Mouse (Mus musculus) hindbrain, embryonic 12.5 days (tissue): ENCODE measurements around the gene Arglu1. TPM values are rescaled to one million over a fixed set of nuclear protein-coding genes. Genes with fewer than 3 reads are reported as not detected.
A peak's percentile ranks its signal among the peaks of the same experiment; 100 is the strongest.

Source experiments
- ATAC-seq: fragments of 200-750 bp; cut with Nextera tagmentation; 2 replicates; pipeline ENCODE4 v1.8.0; 2017; ENCODE audit warnings: moderate TSS enrichment; ENCODE audit not compliant: low FRiP score
- H3K27ac ChIP-seq: fragments of 300-500 bp; sonication (generic); 2 replicates; pipeline ENCODE4 v1.5.1; 2016; ENCODE audit warnings: mild to moderate bottlenecking
- H3K27me3 ChIP-seq: fragments of 300-500 bp; sonication (generic); 2 replicates; pipeline ENCODE4 v1.6.1; 2016; ENCODE audit warnings: mild to moderate bottlenecking
- H3K36me3 ChIP-seq: fragments of 300-500 bp; sonication (generic); 2 replicates; pipeline ENCODE4 v1.6.1; 2016; ENCODE audit warnings: mild to moderate bottlenecking
- H3K4me1 ChIP-seq: fragments of 300-500 bp; sonication (generic); 2 replicates; pipeline ENCODE4 v1.6.1; 2016
- H3K4me2 ChIP-seq: fragments of 300-500 bp; sonication (generic); replicated peaks from 2 replicates; pipeline ENCODE4 v1.6.1; 2016; ENCODE audit warnings: mild to moderate bottlenecking
- H3K4me3 ChIP-seq: fragments of 300-500 bp; sonication (generic); 2 replicates; pipeline ENCODE4 v1.5.1; 2016; ENCODE audit warnings: mild to moderate bottlenecking
- H3K9ac ChIP-seq: fragments of 300-500 bp; sonication (generic); 2 replicates; pipeline ENCODE4 v1.6.1; 2016; ENCODE audit warnings: mild to moderate bottlenecking, moderate library complexity
- H3K9me3 ChIP-seq: fragments of 300-500 bp; sonication (generic); replicated peaks from 2 replicates; pipeline ENCODE4 v1.6.1; 2016; ENCODE audit warnings: mild to moderate bottlenecking
- WGBS: fragments of 180-500 bp; shearing (Covaris S2); methylation state at CpG from one replicate; pipeline ENCODE4 v1.1.7; 2016; 5-methylcytosine and 5-hydroxymethylcytosine counted together
- polyA plus RNA-seq: library from polyadenylated mRNA; unstranded; fragments of >200 nt; fragmentation: Nextera tagmentation; extraction: Ambion mirVana; gene quantifications from 2 replicates; pipeline ENCODE4 v1.2.1, GENCODE M21; 2016

Gene Arglu1
- polyA plus RNA-seq, 1 experiment from 2014 or later: 222 TPM

DNA sequence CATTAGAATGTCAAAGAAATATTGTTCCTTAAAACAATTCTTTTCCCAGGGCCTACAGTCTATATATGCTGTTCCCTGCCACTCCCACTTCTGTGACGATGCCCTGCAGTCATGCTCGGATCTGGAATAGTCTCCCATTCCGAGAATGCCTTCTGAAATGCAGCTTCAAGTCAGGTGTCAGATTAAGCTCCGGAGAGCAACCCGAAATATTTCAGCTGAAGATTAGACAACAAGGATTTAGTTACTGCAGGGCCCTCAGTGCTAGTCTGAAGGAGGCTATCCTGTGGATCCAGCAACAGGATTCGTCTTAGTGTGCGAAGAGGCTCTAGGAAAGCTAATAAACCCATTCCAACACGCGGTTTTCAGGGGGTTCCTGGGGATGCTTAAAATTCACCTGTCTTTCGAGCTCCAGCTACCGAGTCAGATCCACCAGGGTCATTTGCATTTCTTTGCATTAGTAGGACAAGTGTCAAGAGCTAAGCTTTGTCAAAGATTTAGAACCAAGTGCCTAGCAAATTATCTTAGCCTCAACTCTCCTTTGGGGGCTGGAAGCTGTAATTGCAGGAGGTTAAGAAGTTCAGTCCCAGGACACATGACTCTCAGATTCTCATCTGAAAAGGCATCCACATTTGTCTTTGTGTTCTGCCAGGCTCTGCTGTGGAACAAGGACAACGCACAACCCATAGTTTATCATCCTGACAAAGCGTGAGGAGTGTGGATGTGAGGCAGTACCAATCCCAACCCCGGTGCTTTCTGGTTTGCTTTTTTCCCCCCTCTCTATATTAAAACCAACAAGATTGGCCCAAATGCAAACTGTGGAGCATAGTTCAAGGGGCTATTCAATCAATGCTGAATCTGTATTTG lies 33.5 kb downstream of the Arglu1 start:
- Histone ChIP-seq H3K27ac (peak overlapping the region; percentile 75), H3K4me3 (peak overlapping the region; percentile 98), H3K9me3 (no peaks in the 10 kb centered on the region), H3K4me1 (peaks cover 51% of the 10 kb centered on the region), H3K4me2 (peak overlapping the region; percentile 92), H3K36me3 (no peaks in the 10 kb centered on the region), H3K27me3 (no peaks in the 10 kb centered on the region), H3K9ac (peak overlapping the region; percentile 99)
- WGBS: 6% methylated on average over 14 of the region's 14 CpGs
- ATAC-seq: no peak

DNA sequence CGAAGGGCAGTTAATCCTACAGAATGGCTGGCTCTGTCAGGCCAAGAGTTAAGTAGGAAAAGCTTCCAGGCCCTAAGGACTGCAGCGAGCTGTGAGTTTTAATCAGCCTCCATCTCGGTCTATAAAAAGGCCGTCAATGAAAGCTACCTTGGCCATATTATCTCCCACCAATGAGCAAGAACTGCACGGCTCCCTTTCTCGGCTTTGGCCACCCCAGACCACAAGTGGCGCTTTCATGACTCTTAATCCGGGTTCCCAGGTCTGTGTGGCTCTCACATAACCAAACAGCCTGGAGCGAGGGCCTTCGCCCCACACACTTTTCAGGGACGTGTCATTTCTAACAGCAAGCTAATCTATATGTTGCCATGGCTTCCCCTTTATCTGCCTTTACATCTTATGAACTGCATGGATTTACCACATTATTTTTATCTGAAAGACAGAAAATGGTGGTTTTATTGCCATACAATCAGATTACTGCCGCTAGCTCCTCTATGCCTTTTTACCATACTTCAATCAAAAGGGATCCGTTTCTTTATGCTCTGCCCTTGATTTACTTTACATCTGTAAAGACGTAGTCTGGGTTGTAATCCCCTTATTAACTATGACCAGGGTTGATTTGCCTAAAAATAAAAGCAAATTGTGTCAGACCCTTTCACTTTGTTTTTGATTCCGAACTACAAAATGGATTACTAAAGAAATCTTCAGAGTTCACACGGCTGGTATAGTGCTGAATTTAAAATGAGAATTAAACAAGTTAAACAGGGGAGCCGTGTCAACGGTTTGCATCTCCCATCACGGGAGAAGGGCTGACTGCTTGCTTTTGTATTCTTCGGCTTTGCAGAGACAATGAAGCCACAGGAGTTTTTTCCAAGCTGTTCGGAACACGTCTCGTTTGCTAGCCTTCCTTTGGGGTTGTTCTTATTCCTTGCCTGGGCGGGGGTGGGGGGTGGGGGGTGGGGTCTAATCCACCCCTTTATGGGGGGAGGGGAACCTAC lies 34.7 kb downstream of the Arglu1 start:
- peak overlapping the region; percentile 98 for H3K4me3 ChIP-seq
- ATAC-seq: no peak
- peaks cover 63% of the 10 kb centered on the region for H3K4me1 ChIP-seq
- no peaks in the 10 kb centered on the region for H3K36me3 ChIP-seq
- H3K9ac ChIP-seq: peak overlapping the region; percentile 60
- H3K27me3 ChIP-seq: no peaks in the 10 kb centered on the region
- H3K27ac ChIP-seq: peak overlapping the region; percentile 75
- 13% methylated on average over 24 of the region's 24 CpGs for WGBS
- no peaks in the 10 kb centered on the region for H3K9me3 ChIP-seq
- H3K4me2 ChIP-seq: peak overlapping the region; percentile 92

DNA sequence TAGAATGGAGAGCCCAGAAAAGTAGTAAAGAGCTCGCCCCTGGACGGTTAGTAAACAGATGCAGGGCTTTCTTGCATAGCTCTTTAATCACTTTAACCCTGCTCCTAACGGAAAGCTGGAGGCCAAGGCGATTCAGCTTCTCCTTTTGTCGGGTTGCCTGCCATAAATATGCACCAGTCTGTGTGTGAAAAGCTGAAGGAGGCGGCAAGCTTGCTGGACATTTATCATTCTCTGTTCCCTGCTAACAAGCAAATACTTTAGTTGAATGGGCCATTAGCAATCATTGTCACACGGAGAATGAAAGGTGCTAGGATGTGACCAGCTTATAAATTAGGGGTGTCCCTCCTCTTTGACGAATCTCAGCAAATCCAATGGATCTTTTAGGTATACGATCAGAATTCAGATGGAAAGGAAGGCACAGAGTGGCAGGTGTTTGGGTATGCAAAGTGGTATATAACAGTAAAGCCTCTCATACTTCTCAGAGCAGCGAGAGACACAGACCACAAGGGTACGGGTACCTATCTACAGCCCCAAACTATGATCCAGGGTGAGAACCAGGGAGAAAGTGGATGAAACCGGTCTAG lies 36.3 kb downstream of the Arglu1 start:
- Histone ChIP-seq H3K36me3 (no peaks in the 10 kb centered on the region), H3K27ac (peak overlapping the region; percentile 75), H3K9ac (peak overlapping the region; percentile 41)

DNA sequence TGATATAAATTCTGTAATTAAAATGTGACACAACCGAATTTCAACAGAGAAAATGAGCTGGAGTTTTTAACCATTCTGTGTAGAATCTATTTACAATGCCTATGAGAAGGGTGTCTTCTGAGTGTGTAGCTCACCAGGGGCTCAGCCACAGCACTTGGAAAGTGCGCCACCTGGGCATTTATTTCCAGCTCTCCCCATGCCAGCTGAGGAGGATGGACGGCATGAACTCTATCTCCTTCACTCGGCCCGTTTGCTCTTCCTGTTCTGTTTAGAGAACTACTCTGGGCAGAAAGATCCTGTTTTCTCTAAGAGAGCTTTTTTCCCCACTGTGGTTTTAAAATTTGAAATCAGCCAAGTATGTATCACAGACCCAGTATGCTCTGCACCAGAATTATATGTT lies 37.0 kb downstream of the Arglu1 start:
- Histone ChIP-seq H3K27me3 (no peaks in the 10 kb centered on the region), H3K27ac (peak overlapping the region; percentile 75; the same call in 1 of the 2 replicates), H3K36me3 (no peaks in the 10 kb centered on the region), H3K4me1 (peaks cover 85% of the 10 kb centered on the region), H3K4me2 (peak overlapping the region; percentile 92), H3K9ac (peak overlapping the region; percentile 41; the same call in 1 of the 2 replicates), H3K9me3 (no peaks in the 10 kb centered on the region), H3K4me3 (no peak overlapping the region)
- no peak for ATAC-seq
- 49% methylated on average over 5 of the region's 5 CpGs for WGBS

More for the DNA sequence above, 36.3 kb downstream of the Arglu1 start:
- 23% methylated on average over 12 of the region's 12 CpGs for WGBS
- Histone ChIP-seq H3K4me3 (peak overlapping the region; percentile 12), H3K4me2 (peak overlapping the region; percentile 92), H3K9me3 (no peaks in the 10 kb centered on the region), H3K27me3 (no peaks in the 10 kb centered on the region), H3K4me1 (peaks cover 80% of the 10 kb centered on the region)
- peak; percentile 44 for ATAC-seq

DNA sequence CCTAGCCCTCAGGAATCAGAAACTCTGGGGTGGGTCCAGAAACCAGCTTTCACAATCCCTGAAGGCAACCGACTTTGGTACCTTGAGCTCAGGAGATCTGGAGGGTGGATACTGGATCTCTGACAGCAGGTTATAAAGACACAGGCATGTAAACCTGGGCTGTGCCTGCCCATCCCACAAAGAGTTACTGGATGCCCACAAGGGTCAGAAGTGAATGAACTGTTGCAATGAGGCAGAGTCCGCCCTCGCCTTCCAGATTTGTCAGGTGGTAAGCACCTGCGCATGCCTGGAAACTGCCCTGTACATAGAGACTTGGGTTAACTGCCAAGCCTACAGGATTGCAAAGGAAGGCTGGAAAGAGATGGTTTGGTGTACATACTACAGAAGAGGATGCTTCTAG lies 37.9 kb downstream of the Arglu1 start:
- ATAC-seq: no peak
- H3K9ac ChIP-seq: no peak overlapping the region
- H3K9me3 ChIP-seq: no peaks in the 10 kb centered on the region
- 82% methylated on average over 4 of the region's 4 CpGs for WGBS
- H3K27ac ChIP-seq: no peak overlapping the region
- no peaks in the 10 kb centered on the region for H3K27me3 ChIP-seq
- peaks cover 85% of the 10 kb centered on the region for H3K4me1 ChIP-seq
- 0 out of 2 replicates have a peak overlapping the region, but pooled peaks have one; percentile 13 for H3K4me2 ChIP-seq
- H3K36me3 ChIP-seq: no peaks in the 10 kb centered on the region
- H3K4me3 ChIP-seq: no peak overlapping the region

DNA sequence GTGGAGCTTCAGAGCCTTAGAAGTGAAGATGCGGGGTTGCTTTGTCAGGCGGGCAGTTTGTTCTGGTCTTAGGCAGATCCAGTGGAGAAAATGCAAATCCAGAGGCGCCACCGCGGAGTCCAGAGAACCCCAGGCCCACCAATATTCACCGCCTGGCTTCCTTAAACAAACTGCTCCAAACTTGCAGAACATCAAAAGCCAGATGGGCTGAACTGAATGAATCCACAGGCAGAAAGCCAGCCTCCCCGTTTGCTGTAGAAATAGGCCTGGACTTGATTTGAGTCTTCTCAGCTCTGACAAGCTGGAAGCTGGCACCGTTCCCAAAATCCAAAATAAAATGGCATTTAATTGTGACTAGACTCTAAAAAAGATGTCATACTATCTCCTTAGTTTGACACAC lies 40.4 kb downstream of the Arglu1 start:
- ATAC-seq: no peak
- 0 out of 2 replicates have a peak, but pooled peaks cover 4% of the 10 kb centered on the region for H3K36me3 ChIP-seq
- H3K9ac ChIP-seq: no peak overlapping the region
- H3K9me3 ChIP-seq: no peaks in the 10 kb centered on the region
- no peak overlapping the region for H3K4me3 ChIP-seq
- 43% methylated on average over 8 of the region's 8 CpGs for WGBS
- no peak overlapping the region for H3K27ac ChIP-seq
- H3K4me2 ChIP-seq: peak overlapping the region; percentile 15; the same call in 1 of the 2 replicates
- no peaks in the 10 kb centered on the region for H3K27me3 ChIP-seq
- peaks cover 80% of the 10 kb centered on the region for H3K4me1 ChIP-seq

DNA sequence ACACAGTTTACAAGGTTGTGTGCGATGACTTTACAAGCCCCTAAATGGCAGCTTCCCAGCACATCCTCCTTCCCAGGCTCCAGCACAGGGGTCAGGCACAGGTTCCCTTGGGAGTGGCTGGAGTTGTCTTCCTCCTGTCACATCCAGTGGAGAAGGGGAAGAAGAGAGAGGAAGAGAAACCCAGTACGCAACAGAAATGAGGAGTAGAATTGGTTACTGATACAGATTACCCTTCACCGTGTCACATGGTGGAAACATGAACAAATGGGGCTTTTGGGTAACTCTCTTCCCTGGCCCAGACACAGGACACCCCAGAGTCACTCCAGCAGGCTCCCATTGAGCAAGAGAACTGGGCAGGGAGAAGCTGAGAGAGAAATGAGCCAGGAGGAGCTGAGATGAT lies 40.8 kb downstream of the Arglu1 start:
- no peaks in the 10 kb centered on the region for H3K27me3 ChIP-seq
- peak overlapping the region; percentile 15; the same call in 1 of the 2 replicates for H3K4me2 ChIP-seq
- no peak overlapping the region for H3K9ac ChIP-seq
- 0 out of 2 replicates have a peak, but pooled peaks cover 4% of the 10 kb centered on the region for H3K36me3 ChIP-seq
- ATAC-seq: no peak
- WGBS: 81% methylated on average over 3 of the region's 3 CpGs
- H3K4me3 ChIP-seq: no peak overlapping the region
- H3K4me1 ChIP-seq: peaks cover 76% of the 10 kb centered on the region
- no peaks in the 10 kb centered on the region for H3K9me3 ChIP-seq
- H3K27ac ChIP-seq: no peak overlapping the region

DNA sequence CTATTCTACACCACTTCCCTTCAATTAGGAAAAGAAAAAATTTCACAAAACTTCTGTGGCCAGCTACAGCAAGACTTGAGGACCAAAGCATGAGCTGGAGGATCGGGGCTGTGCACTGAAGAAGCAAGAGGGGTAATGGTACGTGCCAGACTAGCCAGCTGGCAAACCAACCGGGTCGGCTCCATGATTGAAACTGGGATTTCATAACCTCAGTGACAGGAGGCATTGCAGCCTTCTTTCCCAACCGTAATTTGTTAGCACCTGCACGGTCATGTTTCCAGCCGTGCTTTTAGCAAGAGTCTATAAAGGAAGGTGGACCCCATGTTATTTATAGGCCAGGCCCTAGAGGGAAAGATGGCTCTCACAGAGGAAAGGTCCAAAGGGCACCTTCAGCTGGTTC lies 41.6 kb downstream of the Arglu1 start:
- 76% methylated on average over 7 of the region's 7 CpGs for WGBS
- Histone ChIP-seq H3K4me1 (peaks cover 72% of the 10 kb centered on the region), H3K9me3 (no peaks in the 10 kb centered on the region), H3K27me3 (no peaks in the 10 kb centered on the region), H3K9ac (no peak overlapping the region), H3K4me2 (no peak overlapping the region), H3K27ac (no peak overlapping the region), H3K4me3 (no peak overlapping the region), H3K36me3 (0 out of 2 replicates have a peak, but pooled peaks cover 4% of the 10 kb centered on the region)
- ATAC-seq: no peak

DNA sequence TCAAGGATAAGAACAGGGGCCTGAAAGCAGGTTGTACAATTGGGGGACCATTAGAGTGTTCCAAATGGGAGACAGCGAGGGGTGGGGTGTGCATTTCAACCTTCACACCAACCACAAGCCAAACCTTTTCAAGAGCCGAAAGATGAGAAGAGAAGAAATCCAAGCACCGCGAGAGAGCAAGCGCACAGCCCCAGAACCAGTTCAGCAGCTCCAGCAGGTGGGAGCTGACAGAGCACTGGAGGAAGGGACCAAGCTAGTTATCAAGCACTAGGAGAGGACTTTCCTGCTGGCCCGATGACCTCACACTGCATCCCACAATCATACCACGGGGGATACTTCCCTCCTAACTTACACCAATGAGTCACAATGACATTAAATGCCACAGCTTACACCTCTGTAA lies 42.5 kb downstream of the Arglu1 start:
- no peak for ATAC-seq
- Histone ChIP-seq H3K4me3 (no peak overlapping the region), H3K27ac (no peak overlapping the region), H3K4me2 (no peak overlapping the region), H3K4me1 (peaks cover 64% of the 10 kb centered on the region), H3K36me3 (0 out of 2 replicates have a peak, but pooled peaks cover 4% of the 10 kb centered on the region), H3K9me3 (no peaks in the 10 kb centered on the region), H3K27me3 (no peaks in the 10 kb centered on the region), H3K9ac (no peak overlapping the region)
- 72% methylated on average over 7 of the region's 7 CpGs for WGBS

DNA sequence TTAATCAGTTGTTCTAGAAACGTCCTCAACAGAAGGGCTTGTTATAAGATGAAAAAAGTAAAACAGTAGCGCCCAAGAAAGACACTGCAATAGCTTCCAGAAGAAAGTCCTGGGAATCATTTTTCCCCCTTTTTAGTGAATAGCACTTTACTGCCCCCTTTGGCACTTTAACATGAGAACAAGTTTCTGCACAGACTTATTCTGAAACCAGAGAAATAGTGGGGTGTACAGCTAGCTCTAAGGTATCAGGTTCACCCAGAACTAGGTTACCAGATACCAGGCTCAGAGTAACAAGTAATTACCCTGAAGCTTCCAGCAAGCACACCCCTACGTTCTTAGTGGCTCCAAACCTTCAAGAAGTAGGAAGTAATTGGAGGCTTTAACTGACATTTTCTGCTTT lies 43.0 kb downstream of the Arglu1 start:
- Histone ChIP-seq H3K36me3 (0 out of 2 replicates have a peak, but pooled peaks cover 4% of the 10 kb centered on the region), H3K4me3 (no peak overlapping the region), H3K4me2 (no peak overlapping the region), H3K9ac (no peak overlapping the region), H3K9me3 (no peaks in the 10 kb centered on the region), H3K27me3 (no peaks in the 10 kb centered on the region), H3K27ac (no peak overlapping the region), H3K4me1 (peaks cover 63% of the 10 kb centered on the region)
- ATAC-seq: no peak
- 67% methylated on average over 3 of the region's 3 CpGs for WGBS

DNA sequence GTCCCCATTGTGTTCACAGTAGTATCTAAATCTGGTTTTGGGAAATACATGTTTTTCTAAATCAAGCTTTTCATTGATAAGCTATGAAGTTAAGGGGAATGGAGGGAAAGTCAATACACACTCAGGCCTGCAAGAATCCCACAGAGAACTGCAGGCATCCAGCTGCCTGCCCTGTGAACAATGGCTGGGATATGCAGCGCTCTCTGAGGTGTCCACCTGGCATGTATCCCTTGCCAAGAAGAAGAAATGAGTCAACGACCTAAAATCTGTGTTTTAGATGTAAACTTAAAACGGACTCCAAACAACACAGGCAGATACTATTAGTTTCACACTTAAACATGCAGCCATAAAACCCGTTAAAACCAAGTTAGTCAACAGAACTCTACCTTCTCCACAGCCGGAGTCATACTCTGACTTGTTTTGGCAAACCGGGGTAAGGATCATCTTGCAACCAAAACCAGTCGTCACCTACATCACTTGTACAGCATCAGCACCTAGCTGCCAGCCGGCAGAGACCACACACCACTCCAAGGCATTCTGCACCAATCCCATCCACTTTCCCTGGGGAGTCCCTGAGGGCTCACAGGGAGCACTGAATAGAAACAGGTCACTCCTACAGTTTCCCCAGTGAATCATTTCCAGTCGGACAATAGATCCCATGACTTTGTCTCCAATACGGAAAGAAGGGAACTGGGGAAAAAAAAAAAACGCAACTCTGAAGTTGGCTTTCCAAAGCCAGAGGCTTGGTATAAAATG lies 46.0 kb downstream of the Arglu1 start:
- H3K27me3 ChIP-seq: no peaks in the 10 kb centered on the region
- H3K27ac ChIP-seq: no peak overlapping the region
- 68% methylated on average over 11 of the region's 11 CpGs for WGBS
- no peak overlapping the region for H3K9ac ChIP-seq
- no peak for ATAC-seq
- H3K4me1 ChIP-seq: peaks cover 50% of the 10 kb centered on the region
- no peaks in the 10 kb centered on the region for H3K9me3 ChIP-seq
- H3K36me3 ChIP-seq: 0 out of 2 replicates have a peak, but pooled peaks cover 4% of the 10 kb centered on the region
- no peak overlapping the region for H3K4me2 ChIP-seq
- no peak overlapping the region for H3K4me3 ChIP-seq
